Mouse (Mus musculus) CD8-positive naive resting alpha-beta T cell, adult 2 months (primary cell): ENCODE results near the gene Cdyl.

ENCODE experiments used
- DNase-seq, 2 experiments: peaks; one replicate each; pipeline ENCODE4 v3.0.0; 2022; ENCODE audit warnings: low read depth in 2 of 2, low spot score in 2 of 2

Cdyl gene

GRCm38 (mm10) chr13:35797811-35798522 is 138.3 kb downstream of the Cdyl start:
- DNase-seq, result no peak

- DNase-seq, result no peak
Measured at GRCm38 (mm10) chr13:35798645-35799044, 139.0 kb downstream of the Cdyl start.

GRCm38 (mm10) chr13:35800270-35800669 is 140.6 kb downstream of the Cdyl start:
- DNase-seq, result no peak

- DNase-seq, result no peak
Measured at GRCm38 (mm10) chr13:35805727-35806126, 146.1 kb downstream of the Cdyl start.

- no peak for DNase-seq
Measured at GRCm38 (mm10) chr13:35806165-35806564, 146.5 kb downstream of the Cdyl start.

GRCm38 (mm10) chr13:35807016-35807415 is 147.4 kb downstream of the Cdyl start:
- DNase-seq, result no peak

- DNase-seq, result no peak
Measured at GRCm38 (mm10) chr13:35807525-35807924, 147.9 kb downstream of the Cdyl start.

GRCm38 (mm10) chr13:35807940-35808339 is 148.3 kb downstream of the Cdyl start:
- no peak for DNase-seq

GRCm38 (mm10) chr13:35809252-35810159 is 149.9 kb downstream of the Cdyl start:
- DNase-seq, result no peak

- DNase-seq, result no peak
Measured at GRCm38 (mm10) chr13:35810160-35810537, 150.5 kb downstream of the Cdyl start.

- DNase-seq, result no peak
Measured at GRCm38 (mm10) chr13:35811361-35812190, 151.9 kb downstream of the Cdyl start.

- DNase-seq, result no peak
Measured at GRCm38 (mm10) chr13:35812191-35812440, 152.5 kb downstream of the Cdyl start.

GRCm38 (mm10) chr13:35813348-35814127 is 153.9 kb downstream of the Cdyl start:
- no peak for DNase-seq

GRCm38 (mm10) chr13:35815205-35815726 is 155.6 kb downstream of the Cdyl start:
- DNase-seq, result no peak

GRCm38 (mm10) chr13:35815782-35816368 is 156.2 kb downstream of the Cdyl start:
- no peak for DNase-seq

GRCm38 (mm10) chr13:35817626-35818025 is 158.0 kb downstream of the Cdyl start:
- no peak for DNase-seq

GRCm38 (mm10) chr13:35818060-35818459 is 158.4 kb downstream of the Cdyl start:
- no peak for DNase-seq

GRCm38 (mm10) chr13:35821821-35822454 is 162.3 kb downstream of the Cdyl start:
- no peak for DNase-seq

GRCm38 (mm10) chr13:35822795-35823194 is 163.2 kb downstream of the Cdyl start:
- DNase-seq, result no peak

GRCm38 (mm10) chr13:35825639-35826038 is 166.0 kb downstream of the Cdyl start:
- no peak for DNase-seq
